Mouse (Mus musculus) cerebellum, adult 8-10 months (tissue): ENCODE measurements around the gene Ttll11.

ENCODE experiments used
- DNase-seq: peaks from one replicate; pipeline ENCODE4 v3.0.0; 2022

The Ttll11 gene

GRCm38 (mm10) chr2:35849632-35850230, 130.0 kb downstream of the Ttll11 start:
- no peak for DNase-seq

DNA sequence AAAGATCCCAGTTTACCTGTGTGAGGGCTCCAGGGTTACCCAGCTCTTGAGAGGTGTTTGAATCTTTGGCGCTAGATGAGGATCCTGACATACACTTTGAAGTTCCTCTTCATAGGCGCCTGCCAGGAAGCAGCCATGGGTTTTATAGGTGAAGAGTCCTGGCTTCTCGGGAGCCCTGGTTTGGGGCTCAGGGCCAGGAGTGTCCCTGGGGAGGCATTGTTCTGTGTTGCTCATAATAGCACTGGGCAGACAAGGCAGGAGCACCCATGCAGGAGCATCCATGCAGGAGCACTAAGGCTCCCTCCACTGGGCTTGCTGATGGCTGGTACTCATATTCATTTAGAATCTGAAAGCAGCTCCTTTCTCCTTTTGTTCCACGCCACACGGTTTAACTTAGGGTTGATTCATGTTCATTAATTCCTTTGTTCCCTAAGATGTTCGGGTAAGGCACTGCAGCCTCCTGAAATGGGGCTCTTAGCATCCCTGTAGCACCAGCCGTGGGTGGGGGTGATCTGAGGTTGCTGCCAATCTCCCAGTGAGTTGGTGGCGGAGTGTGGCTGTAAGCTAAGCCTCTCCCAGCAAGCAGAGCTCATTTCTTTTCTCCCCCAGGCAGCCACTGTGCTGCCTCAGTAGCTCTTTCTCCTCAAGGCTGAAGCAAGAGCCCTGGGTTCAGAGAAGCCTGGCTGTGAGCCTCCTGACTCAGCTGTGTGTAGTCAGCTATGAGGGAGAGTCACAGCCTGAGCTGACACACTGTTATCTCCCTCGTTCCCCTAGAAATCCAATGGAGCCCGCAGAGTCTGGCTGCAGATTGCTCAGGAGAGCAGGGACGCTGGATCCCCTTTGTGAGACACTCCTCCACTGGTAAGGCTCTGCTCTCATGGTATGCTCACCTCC, 133.9 kb downstream of the Ttll11 start:
- DNase-seq = no peak

DNA sequence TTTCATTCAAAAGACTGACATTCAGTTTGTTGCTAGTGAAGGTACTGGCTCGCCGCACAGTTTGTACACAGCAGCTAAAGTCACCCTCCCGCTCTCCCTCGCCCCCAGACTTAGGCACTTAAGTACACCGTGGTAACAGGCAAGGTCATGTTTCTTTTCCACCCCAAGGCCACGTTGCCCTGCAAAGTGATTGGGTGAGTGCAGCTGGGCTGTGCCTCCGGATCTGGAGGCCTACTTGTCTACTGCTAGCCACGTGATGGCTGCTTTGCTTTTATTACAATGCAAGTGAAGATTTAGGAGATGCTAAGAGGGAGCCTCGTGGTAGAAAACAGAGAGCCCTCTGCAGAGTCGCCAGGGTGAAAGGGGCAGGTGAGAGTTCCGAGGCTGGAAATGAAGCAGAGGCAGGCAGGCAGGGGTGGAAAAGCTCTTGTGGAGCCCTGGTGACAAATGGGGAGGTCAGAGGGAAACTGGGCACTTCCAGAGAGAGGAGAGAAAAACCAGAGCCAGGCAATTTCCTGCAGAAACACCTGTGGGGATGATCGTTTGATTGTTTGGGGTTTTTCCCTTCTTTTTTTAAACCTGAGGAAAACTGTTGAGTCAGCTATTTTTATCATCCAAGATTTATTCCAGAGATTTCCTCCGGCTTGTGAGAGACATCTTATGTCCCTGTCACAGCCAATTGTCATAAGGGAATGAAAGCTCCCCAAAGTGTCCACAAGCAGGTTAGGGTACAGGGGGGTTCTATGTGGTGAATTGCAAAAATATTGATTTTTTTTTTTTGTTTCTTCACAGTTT, 135.6 kb downstream of the Ttll11 start:
- no peak for DNase-seq

- DNase-seq = no peak
Measured at GRCm38 (mm10) chr2:35842780-35843474, 136.8 kb downstream of the Ttll11 start.

- no peak for DNase-seq
Measured at GRCm38 (mm10) chr2:35841841-35842420, 137.8 kb downstream of the Ttll11 start.

DNA sequence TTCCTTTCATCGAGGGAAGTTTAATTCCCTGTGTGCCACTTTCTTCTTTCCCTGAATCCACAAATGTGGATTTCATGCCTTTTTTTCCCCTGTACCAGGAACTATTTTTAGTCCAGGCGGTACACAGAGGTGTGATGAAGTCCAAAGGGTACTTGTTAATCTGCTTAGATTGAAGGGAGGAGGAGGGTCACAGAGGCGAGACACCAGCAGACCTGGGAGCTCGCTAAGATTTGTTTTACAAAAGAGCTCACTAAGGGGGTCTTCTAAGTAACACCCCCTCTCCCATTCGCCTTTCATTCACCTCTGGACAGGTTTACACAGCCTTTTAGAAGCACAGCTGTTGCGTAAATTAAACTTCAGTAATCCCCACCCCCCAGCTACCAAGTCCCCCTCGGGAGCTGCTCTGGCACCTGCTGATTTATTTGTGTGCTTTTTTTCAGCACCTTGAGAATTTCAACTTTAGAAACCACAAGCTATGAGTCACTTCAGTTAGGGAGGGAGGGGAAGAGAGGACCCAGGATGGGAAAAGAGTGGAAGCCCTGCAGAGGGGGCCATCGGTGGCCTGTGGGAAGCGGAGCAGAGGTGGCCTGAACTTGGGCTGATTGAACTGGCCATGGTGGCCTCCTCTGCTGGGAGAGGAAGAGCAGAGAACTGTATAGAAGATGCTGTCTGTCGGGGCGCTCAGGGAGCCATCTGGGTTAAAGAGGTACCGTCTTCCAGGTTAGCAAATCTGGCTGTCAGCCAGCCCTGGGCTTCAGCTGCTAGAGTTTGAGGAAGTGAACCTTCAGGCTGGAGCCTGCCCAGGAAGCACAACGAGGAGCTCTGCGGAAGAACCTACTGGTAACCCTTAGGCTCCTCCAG, 138.5 kb downstream of the Ttll11 start:
- DNase-seq = peak; percentile 34

DNA sequence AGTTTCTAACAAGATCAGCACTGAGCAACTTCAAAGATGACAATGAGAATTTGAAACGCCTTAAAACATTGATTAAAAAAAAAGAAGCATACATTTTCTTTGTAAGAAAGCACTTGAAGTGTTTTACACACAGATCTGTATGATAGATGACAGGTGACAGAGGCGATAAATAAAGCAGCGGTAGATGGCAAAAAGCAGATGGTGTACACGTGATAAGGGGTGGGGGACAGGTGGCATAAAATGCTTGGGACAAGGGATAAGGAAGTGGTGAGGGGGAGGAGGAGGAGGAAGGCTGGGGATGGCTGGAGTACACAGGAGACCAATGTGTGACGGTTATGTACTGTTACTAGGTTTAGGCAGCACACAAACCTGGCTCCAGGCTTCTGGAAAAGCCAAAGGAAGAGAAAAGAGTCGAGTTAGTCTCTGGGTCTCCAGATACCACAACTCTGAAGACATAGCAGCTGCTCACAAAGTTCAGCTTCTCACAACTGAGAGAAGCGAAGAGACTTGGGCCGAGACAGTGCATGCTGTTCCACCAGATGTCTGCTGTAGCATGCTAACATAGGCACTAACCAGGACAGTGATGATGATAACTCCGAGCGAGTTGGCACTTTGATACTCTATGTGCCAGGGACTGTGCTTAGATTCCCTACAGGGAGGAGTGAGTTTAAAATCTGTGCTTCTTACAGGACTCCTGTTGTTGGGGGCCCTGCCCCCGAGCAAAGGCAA, 140.8 kb downstream of the Ttll11 start:
- no peak for DNase-seq

DNA sequence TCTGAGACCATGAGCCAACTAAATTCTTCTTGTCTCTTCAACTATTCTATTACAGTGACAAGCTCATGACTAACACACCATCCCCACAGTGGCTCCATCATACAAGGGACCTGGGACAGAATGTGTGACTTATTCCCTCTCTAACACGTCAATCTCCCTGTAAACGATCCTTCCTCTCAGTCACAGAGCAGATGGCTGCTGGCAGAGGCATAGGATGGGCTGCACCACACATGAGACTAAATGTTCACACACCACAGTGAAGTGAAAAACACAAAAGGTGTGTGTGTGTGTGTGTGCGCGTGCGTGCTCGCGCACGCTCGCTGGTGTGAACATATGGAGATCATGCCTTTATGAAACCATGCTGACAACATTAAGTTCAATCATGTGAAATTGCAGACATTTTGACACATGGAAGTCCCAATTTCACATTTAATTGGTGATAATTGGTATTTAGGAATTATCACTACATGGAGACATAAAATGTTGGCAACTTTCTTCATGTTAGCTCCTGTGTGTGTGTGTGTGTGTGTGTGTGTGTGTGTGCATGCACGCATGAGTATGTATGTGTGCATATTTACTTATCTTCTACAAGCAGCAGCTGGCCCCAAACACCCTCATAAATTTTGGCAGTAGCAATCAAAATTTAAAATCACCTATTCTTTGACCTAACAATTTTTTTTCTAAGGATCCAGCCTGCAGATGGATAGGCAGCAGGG, 145.4 kb downstream of the Ttll11 start:
- DNase-seq = no peak

DNA sequence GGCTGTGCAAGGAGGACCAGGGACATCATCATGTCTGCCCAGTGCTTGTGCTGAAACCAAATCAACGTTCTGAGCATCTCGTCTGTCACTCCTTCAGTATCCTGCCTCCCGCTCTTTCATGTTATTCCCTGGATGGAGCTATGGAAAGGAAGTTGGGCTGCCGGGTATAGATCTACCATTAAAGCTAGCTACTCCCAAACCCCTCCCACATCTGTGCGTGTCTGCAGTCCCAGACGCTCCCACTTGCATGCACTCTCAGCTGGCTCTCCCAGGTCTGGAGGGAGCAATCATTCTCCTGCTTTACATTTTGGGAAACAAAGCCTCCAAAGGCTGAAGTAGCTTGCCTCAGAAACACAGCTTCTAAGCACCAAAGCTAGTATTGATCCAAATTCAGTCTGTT, 146.2 kb downstream of the Ttll11 start:
- DNase-seq = no peak

- no peak for DNase-seq
Measured at GRCm38 (mm10) chr2:35832742-35833425, 146.8 kb downstream of the Ttll11 start.

DNA sequence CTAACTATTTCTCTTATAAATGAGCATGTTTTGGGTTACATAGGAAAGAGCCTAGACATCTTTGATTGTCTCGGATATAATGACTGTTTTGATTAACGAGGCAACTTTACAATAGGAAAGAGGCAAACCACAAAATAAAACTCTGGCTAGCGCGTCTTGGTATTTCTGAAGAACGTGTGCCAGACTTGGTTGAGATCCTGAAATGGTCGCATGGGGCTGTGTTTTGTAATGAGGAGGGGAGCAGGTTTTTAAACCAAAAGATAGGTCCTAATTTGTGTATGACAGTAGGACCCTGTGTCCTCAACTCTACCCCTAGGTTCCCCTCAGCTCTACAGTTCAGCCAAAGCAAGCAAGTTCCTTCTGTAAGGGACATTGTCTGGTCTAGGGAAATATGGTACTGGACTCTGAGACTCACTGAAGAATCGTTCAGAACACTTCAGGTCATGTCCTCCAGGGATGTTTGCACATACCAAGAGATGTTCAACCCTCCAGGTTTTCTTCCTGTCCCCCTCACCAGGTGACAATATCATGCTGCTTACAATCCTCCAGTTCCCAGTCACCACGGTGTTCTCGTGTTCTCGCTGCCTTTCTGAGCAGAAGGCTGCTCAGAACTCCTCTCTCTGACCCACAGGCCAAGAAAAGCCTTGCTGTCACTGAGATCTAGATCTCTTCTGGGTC, 147.7 kb downstream of the Ttll11 start:
- DNase-seq = no peak

- DNase-seq = no peak
Measured at GRCm38 (mm10) chr2:35830966-35831903, 148.5 kb downstream of the Ttll11 start.

DNA sequence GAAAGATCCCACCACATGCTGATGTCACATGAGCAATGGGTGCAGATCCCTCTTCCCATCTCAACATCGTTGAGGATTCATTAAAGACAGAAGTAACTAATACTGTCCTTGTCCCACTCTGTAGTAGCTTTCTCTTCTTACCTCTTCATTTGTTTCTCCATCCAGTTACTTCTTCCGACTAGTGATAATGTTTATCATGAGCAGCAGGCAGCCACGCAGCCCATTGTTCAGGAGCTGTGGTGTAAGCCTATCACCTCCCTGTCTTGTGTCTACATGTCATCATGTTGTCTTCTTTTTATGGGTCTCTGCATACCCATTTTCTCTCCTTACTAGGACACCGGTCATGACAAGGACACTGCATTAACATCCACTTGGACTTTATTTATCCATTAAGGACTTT, 150.6 kb downstream of the Ttll11 start:
- no peak for DNase-seq

- DNase-seq = no peak
Measured at GRCm38 (mm10) chr2:35827886-35828285, 151.8 kb downstream of the Ttll11 start.

- no peak for DNase-seq
Measured at GRCm38 (mm10) chr2:35825157-35825556, 154.6 kb downstream of the Ttll11 start.

DNA sequence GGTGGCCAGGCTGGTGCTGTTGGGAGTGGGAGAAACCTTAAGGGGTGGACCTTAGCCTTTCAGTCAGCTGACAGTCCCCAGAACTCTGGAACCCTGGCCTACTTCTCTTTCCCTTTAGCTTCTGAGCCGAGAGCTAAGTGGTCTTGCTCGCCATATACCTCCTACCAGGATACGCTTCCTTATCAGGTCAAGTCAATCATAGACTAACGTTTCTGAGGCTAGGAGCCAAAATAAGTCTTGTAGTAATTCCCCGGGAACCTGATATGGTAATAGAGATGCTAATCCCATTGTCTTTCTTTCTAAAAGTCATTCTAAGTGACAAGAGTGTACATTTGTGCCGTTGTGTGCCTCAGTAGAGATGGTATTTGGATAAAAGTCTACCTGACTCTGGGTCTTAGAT, 156.1 kb downstream of the Ttll11 start:
- no peak for DNase-seq

- DNase-seq = no peak
Measured at GRCm38 (mm10) chr2:35818883-35819282, 160.8 kb downstream of the Ttll11 start.
